Mouse (Mus musculus) C2C12 (cell line): ENCODE measurements around the gene Tm7sf2.

Experiments used
- CEBPB ChIP-seq: IDR thresholded peaks from one replicate; pipeline ENCODE4 v1.6.1; 2011; ENCODE audit warnings: low read depth, mild to moderate bottlenecking, control low read depth, moderate library complexity
- CTCF ChIP-seq: IDR thresholded peaks from one replicate; pipeline ENCODE4 v1.5.1; 2011; ENCODE audit not compliant: control insufficient read depth, insufficient read depth, insufficient read length
- FOSL1 ChIP-seq: IDR thresholded peaks from one replicate; pipeline ENCODE4 v1.8.0; 2011; ENCODE audit warnings: mild to moderate bottlenecking, low read length; ENCODE audit not compliant: poor library complexity, insufficient read depth, severe bottlenecking
- MAX ChIP-seq: IDR thresholded peaks from one replicate; pipeline ENCODE4 v1.6.1; 2011; ENCODE audit warnings: mild to moderate bottlenecking, control low read depth
- MYOD1 ChIP-seq: IDR thresholded peaks from one replicate; pipeline ENCODE4 v1.6.1; 2011; ENCODE audit warnings: low read depth; ENCODE audit not compliant: control insufficient read depth, insufficient read length
- MYOG ChIP-seq: IDR thresholded peaks from one replicate; pipeline ENCODE4 v1.6.1; 2011; ENCODE audit not compliant: control insufficient read depth, insufficient read length; ENCODE audit errors: extremely low read depth
- USF1 ChIP-seq: IDR thresholded peaks from one replicate; pipeline ENCODE4 v1.6.1; 2011; ENCODE audit warnings: low read depth, mild to moderate bottlenecking, control low read depth, moderate library complexity

GRCm38 (mm10) chr19:6113116-6113515 is 44.9 kb upstream of the Tm7sf2 start:
- no peak for TF ChIP-seq CTCF
- TF ChIP-seq MYOG: no peak
- no peak for TF ChIP-seq FOSL1
- TF ChIP-seq USF1: no peak
- no peak for TF ChIP-seq MYOD1
- no peak for TF ChIP-seq MAX
- TF ChIP-seq CEBPB: no peak
